Mouse (Mus musculus) ES-Bruce4 (cell line): ENCODE data around the gene Man2a2.

Experiments used
- CTCF ChIP-seq: IDR thresholded peaks from one replicate; pipeline ENCODE4 v1.8.1; 2011; ENCODE audit warnings: low read depth, low read length
- POLR2A ChIP-seq: IDR thresholded peaks from one replicate; pipeline ENCODE4 v1.8.1; 2011; ENCODE audit warnings: low read length; ENCODE audit not compliant: insufficient read depth

GRCm38 (mm10) chr7:80342858-80343257 lies 28.3 kb downstream of the Man2a2 start, which contains the start of gene Hddc3:
- peak; percentile 62 for TF ChIP-seq POLR2A
- TF ChIP-seq CTCF = peak; percentile 62
